Comparison of ENCODE assay signal across 31 mouse cellular contexts in genomic region chrX:85839174-85839573, GRCm38 (mm10). TPM values are rescaled to one million over a fixed set of nuclear protein-coding genes. Genes with fewer than 3 reads are reported as not detected.
DNase-seq lines count a peak whose midpoint lies in the region; ATAC-seq and TF ChIP-seq lines count a peak whose summit lies in the region.
"Had no signal": no experiment of that assay in that cellular context is flagged by ENCODE, and none has a peak within 500 bp of the region (broad histone marks: within the 10 kb centered on the region; RNA-seq: fewer than 3 reads in every experiment).

No protein-coding gene starts in this region.

- peak; percentile 30; the same call in 1 of the 2 replicates for ATAC-seq in megakaryocyte, adult 5-6 weeks (ENCODE audit: poor library complexity, severe bottlenecking)
- ATAC-seq in hindbrain, embryonic 13.5 days (ENCODE audit: low FRiP score), result no peak
- ATAC-seq: forebrain, embryonic 16.5 days; hindbrain, postnatal 0 days; intestine, postnatal 0 days; liver, embryonic 12.5 days; liver, postnatal 0 days; midbrain, embryonic 13.5 days had no signal

- intact Hi-C loops in left cerebral cortex, postnatal 25 days (cut with DNase I), result no loop called here

- no peak for TF ChIP-seq POLR2A in bone marrow macrophage, adult 2 months (IDR thresholded peaks at IDR 0.05; ENCODE audit: borderline replicate concordance, low read depth, low read length)

- H3K4me2 ChIP-seq in hindbrain, embryonic 13.5 days, result no peak overlapping the region
- H3K4me2 ChIP-seq: embryonic facial prominence, embryonic 12.5 days; liver, embryonic 12.5 days; midbrain, embryonic 13.5 days; neural tube, embryonic 15.5 days had no signal

- H3K9ac ChIP-seq in hindbrain, embryonic 13.5 days, result no peak overlapping the region
- H3K9ac ChIP-seq: embryonic facial prominence, embryonic 12.5 days; liver, embryonic 12.5 days; liver, postnatal 0 days; midbrain, embryonic 13.5 days; neural tube, embryonic 15.5 days had no signal

- peak overlapping the region; percentile 67; the same call in 1 of the 2 replicates for H3K27ac ChIP-seq in bone marrow macrophage, adult 2 months (ENCODE audit: insufficient read depth, low read depth, low read length)
- H3K27ac ChIP-seq in hindbrain, embryonic 13.5 days, result no peak overlapping the region
- H3K27ac ChIP-seq: embryonic facial prominence, embryonic 12.5 days; forebrain, embryonic 10.5 days; gastrocnemius, adult 2 months; hindbrain, embryonic 10.5 days; hindbrain, postnatal 0 days; left cerebral cortex, adult 2 months; liver, embryonic 12.5 days; midbrain, embryonic 13.5 days; neural tube, embryonic 15.5 days had no signal

- peaks cover 8% of the 10 kb centered on the region; the same call in 1 of the 2 replicates for H3K4me1 ChIP-seq in bone marrow macrophage, adult 2 months (ENCODE audit: control insufficient read depth, insufficient read depth, low read length)
- H3K4me1 ChIP-seq in hindbrain, embryonic 13.5 days (replicated peaks), result no peaks in the 10 kb centered on the region
- H3K4me1 ChIP-seq: embryonic facial prominence, embryonic 12.5 days; forebrain, embryonic 10.5 days; hindbrain, embryonic 10.5 days; liver, embryonic 12.5 days; midbrain, embryonic 13.5 days; neural tube, embryonic 15.5 days had no signal

- H3K36me3 ChIP-seq in hindbrain, embryonic 13.5 days, result no peaks in the 10 kb centered on the region
- H3K36me3 ChIP-seq: embryonic facial prominence, embryonic 12.5 days; forebrain, embryonic 10.5 days; hindbrain, embryonic 10.5 days; liver, embryonic 12.5 days; midbrain, embryonic 13.5 days; neural tube, embryonic 15.5 days had no signal

- DNase-seq in CD4-positive, CD25-positive, alpha-beta regulatory T cell, adult 2 months (ENCODE audit: low read depth, low spot score), result peak; percentile 39
- DNase-seq in left cerebral cortex, postnatal 25 days (ENCODE audit: low spot score in 2 of 2), result no peak
- no peak for DNase-seq in layer of hippocampus, adult 11-12 months (ENCODE audit: low spot score)
- no peak for DNase-seq in spleen, adult 12 weeks (ENCODE audit: low spot score)
- DNase-seq: adrenal gland, adult 8-10 months; cerebellum, adult 8-10 months; cerebellum, postnatal 25 days; embryo, embryonic 11 days; gastrocnemius, adult 2 months; heart, postnatal 14 days; kidney, adult 9 months; kidney, postnatal 10 days; left cerebral cortex, postnatal 4 days; liver, postnatal 0 days; right cerebral cortex, postnatal 25 days had no signal

- H3K27me3 ChIP-seq in hindbrain, embryonic 13.5 days, result no peaks in the 10 kb centered on the region
- H3K27me3 ChIP-seq: embryonic facial prominence, embryonic 12.5 days; liver, embryonic 12.5 days; midbrain, embryonic 13.5 days; neural tube, embryonic 15.5 days had no signal

- no peak for TF ChIP-seq CTCF in bone marrow macrophage, adult 2 months (IDR thresholded peaks at IDR 0.05; ENCODE audit: low read depth, low read length)

- no peak overlapping the region for H3K4me3 ChIP-seq in bone marrow macrophage, adult 2 months (ENCODE audit: insufficient read depth, low read length)
- H3K4me3 ChIP-seq in hindbrain, embryonic 13.5 days, result no peak overlapping the region
- H3K4me3 ChIP-seq: embryonic facial prominence, embryonic 12.5 days; forebrain, embryonic 10.5 days; gastrocnemius, adult 2 months; hindbrain, embryonic 10.5 days; left cerebral cortex, adult 2 months; liver, embryonic 12.5 days; midbrain, embryonic 13.5 days; neural tube, embryonic 15.5 days had no signal

- no peaks in the 10 kb centered on the region for H3K9me3 ChIP-seq in hindbrain, embryonic 13.5 days
- H3K9me3 ChIP-seq: embryonic facial prominence, embryonic 12.5 days; forebrain, embryonic 10.5 days; hindbrain, embryonic 10.5 days; liver, embryonic 12.5 days; midbrain, embryonic 13.5 days; neural tube, embryonic 15.5 days had no signal

RNA-seq across cellular contexts. Expression of gene 5430427O19Rik, which starts 31.0 kb away (rescaled TPM):
- 21.2 and 22.1 TPM in 2 replicates for polyA plus RNA-seq in bone marrow macrophage, adult 2 months (2012; ENCODE audit: insufficient read depth, insufficient read length, missing spikeins)
- 16.7 and 18.2 TPM in 2 replicates for total RNA-seq in megakaryocyte, adult 5-6 weeks (2015)
- 14.5 and 16.2 TPM in 2 replicates for total RNA-seq in megakaryocyte, adult 5-6 weeks (2017)
- under 1 TPM; 0.09 to 0.18 TPM for total RNA-seq in left cerebral cortex, postnatal 25 days (2021)
- polyA plus RNA-seq in hindbrain, embryonic 13.5 days (2015; fragmentation: Nextera tagmentation; extraction: Ambion mirVana), result not detected in 2 replicates
- total RNA-seq: hindbrain, postnatal 0 days had no signal
- polyA plus RNA-seq: C2C12; heart, embryonic 14.5 days; hindbrain, postnatal 0 days; testis, adult 2 months had no signal

Comparison
In these comparisons a context has a peak if more than half of its experiments do, and no peak if none do; other contexts are left out.
1. RNA of gene 5430427O19Rik, which starts 31.0 kb away (total RNA-seq): 14.5 to 18.2 TPM in megakaryocyte, adult 5-6 weeks; 0.09 to 0.18 TPM in left cerebral cortex, postnatal 25 days; every median in the first group is over 10 times any median in the second.